Mouse (Mus musculus): Measurements from ENCODE around the gene Gm3336. TPM values are rescaled to one million over a fixed set of nuclear protein-coding genes. Genes with fewer than 3 reads are reported as not detected.

Gene Gm3336
- polyA plus RNA-seq, 1 experiment = 0.43 TPM

- WGBS = 92% methylated on average over 9 of the region's 9 CpGs
- DNase-seq = no peak
- H3K4me1 ChIP-seq (ENCODE audit: control insufficient read depth, insufficient read depth, low read length) = no peaks in the 10 kb centered on the region
- TF ChIP-seq POLR2A (IDR thresholded peaks at IDR 0.05; ENCODE audit: borderline replicate concordance, extremely low read depth, low read depth, low read length) (no peak), CTCF (IDR thresholded peaks at IDR 0.05; ENCODE audit: insufficient read depth, low read length) (no peak)
- no peak overlapping the region for H3K4me3 ChIP-seq (replicated peaks; ENCODE audit: extremely low read depth, low read depth, low read length)
Measured at GRCm38 (mm10) chr8:70709794-70710193, 8.5 kb upstream of the Gm3336 start.

- Histone ChIP-seq H3K4me3 (replicated peaks; ENCODE audit: extremely low read depth, low read depth, low read length) (no peak overlapping the region), H3K4me1 (ENCODE audit: control insufficient read depth, insufficient read depth, low read length) (no peaks in the 10 kb centered on the region)
- TF ChIP-seq CTCF (IDR thresholded peaks at IDR 0.05; ENCODE audit: insufficient read depth, low read length) = no peak
- DNase-seq = no peak
- 72% methylated on average over 1 of the region's 1 CpGs for WGBS
Measured at GRCm38 (mm10) chr8:70710296-70710695, 8.0 kb upstream of the Gm3336 start.

- H3K4me1 ChIP-seq (ENCODE audit: control insufficient read depth, insufficient read depth, low read length) = no peaks in the 10 kb centered on the region
- no peak overlapping the region for H3K4me3 ChIP-seq (replicated peaks; ENCODE audit: extremely low read depth, low read depth, low read length)
- no peak for DNase-seq
- TF ChIP-seq CTCF (IDR thresholded peaks at IDR 0.05; ENCODE audit: insufficient read depth, low read length) (no peak), POLR2A (IDR thresholded peaks at IDR 0.05; ENCODE audit: borderline replicate concordance, extremely low read depth, low read depth, low read length) (no peak)
- WGBS = 86% methylated on average over 11 of the region's 11 CpGs
Measured at GRCm38 (mm10) chr8:70711041-70711440, 7.3 kb upstream of the Gm3336 start.

- TF ChIP-seq POLR2A (IDR thresholded peaks at IDR 0.05; ENCODE audit: borderline replicate concordance, extremely low read depth, low read depth, low read length) (no peak), CTCF (IDR thresholded peaks at IDR 0.05; ENCODE audit: insufficient read depth, low read length) (no peak)
- 82% methylated on average over 7 of the region's 7 CpGs for WGBS
- DNase-seq = no peak
Measured at GRCm38 (mm10) chr8:70713991-70714390, 4.4 kb upstream of the Gm3336 start.

DNA sequence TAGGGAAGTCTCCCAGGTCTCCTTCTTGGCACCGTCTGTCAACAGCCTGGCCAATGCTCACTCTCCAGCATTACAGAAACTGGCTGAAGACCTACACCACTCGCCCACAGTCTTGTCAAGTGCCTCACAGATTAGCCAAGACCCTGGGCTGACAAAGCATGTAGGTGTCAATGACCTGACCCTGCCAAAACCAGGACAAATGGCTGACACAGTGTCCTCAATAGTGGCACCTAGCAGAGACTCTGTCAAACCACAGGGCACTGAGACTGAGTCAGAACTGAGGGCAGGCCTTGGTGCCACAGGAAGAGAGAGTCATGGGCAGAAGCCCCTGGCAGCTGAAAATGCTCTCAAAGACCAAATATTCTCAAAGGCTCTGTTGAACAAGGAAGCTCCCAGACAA, 3.3 kb upstream of the Gm3336 start:
- 65% methylated on average over 2 of the region's 2 CpGs for WGBS
- TF ChIP-seq CTCF (IDR thresholded peaks at IDR 0.05; ENCODE audit: insufficient read depth, low read length) (no peak), POLR2A (IDR thresholded peaks at IDR 0.05; ENCODE audit: borderline replicate concordance, extremely low read depth, low read depth, low read length) (no peak)
- DNase-seq = no peak
- H3K4me1 ChIP-seq (ENCODE audit: control insufficient read depth, insufficient read depth, low read length) = no peaks in the 10 kb centered on the region
- no peak overlapping the region for H3K4me3 ChIP-seq (replicated peaks; ENCODE audit: extremely low read depth, low read depth, low read length)

More at GRCm38 (mm10) chr8:70713991-70714390, 4.4 kb upstream of the Gm3336 start:
- no peaks in the 10 kb centered on the region for H3K4me1 ChIP-seq (ENCODE audit: control insufficient read depth, insufficient read depth, low read length)
- H3K4me3 ChIP-seq (replicated peaks; ENCODE audit: extremely low read depth, low read depth, low read length) = no peak overlapping the region

DNA sequence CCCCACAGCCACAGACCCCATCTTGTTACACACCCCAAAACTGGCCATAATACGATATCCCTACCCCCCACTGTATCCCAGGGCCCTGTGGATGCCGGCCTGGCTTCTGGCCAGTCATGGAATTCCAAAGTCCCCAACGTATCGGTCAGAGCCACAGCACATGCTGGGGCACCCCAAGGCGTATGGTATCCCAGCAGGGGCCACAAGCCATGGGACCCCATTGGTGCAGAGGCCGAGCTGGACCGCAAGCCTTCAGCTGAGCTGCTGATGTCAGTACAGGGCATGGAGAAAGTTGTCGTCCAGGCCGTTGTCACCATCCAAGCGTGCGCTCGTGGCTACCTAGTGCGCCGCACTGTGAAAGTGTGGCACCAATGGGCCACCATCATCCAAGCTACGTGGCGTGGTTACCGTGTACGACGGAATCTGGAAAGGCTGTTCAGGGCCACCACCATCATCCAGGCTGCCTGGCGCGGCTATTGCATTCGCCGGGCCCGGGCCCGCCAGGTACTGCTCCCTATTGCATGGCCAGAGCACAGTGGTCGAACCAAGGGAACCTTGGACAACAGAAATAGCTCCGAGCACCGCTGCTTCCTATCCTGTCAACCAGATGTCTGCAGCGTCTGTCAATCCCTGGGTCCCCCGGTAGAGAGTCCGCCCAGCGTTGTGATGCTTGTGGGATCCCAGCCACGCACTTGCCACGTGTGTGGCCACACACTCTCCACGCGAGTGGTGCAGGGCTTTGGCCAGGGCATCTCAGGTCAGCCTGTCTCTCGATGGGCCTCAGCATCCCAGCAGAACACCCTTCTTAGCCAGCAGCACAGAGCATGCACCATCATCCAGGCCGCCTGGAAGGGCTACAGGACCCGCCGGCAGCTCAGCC, 1.6 kb upstream of the Gm3336 start:
- Histone ChIP-seq H3K4me1 (ENCODE audit: control insufficient read depth, insufficient read depth, low read length) (no peaks in the 10 kb centered on the region), H3K4me3 (replicated peaks; ENCODE audit: extremely low read depth, low read depth, low read length) (no peak overlapping the region)
- no peak for DNase-seq
- no peak for TF ChIP-seq POLR2A (IDR thresholded peaks at IDR 0.05; ENCODE audit: borderline replicate concordance, extremely low read depth, low read depth, low read length)
- TF ChIP-seq CTCF (IDR thresholded peaks at IDR 0.05; ENCODE audit: insufficient read depth, low read length) = no peak
- 83% methylated on average over 40 of the region's 40 CpGs for WGBS

GRCm38 (mm10) chr8:70719796-70720270, 1.5 kb downstream of the Gm3336 start:
- no peak for DNase-seq
- no peak overlapping the region for H3K4me3 ChIP-seq (replicated peaks; ENCODE audit: extremely low read depth, low read depth, low read length)
- WGBS = 44% methylated on average over 9 of the region's 9 CpGs
- H3K4me1 ChIP-seq (ENCODE audit: control insufficient read depth, insufficient read depth, low read length) = no peaks in the 10 kb centered on the region
- TF ChIP-seq POLR2A (IDR thresholded peaks at IDR 0.05; ENCODE audit: borderline replicate concordance, extremely low read depth, low read depth, low read length) (no peak), CTCF (IDR thresholded peaks at IDR 0.05; ENCODE audit: insufficient read depth, low read length) (no peak)

- TF ChIP-seq CTCF (IDR thresholded peaks at IDR 0.05; ENCODE audit: insufficient read depth, low read length) (peak; percentile 97), POLR2A (IDR thresholded peaks at IDR 0.05; ENCODE audit: borderline replicate concordance, extremely low read depth, low read depth, low read length) (no peak)
- 3% methylated on average over 3 of the region's 3 CpGs for WGBS
- DNase-seq = peak; percentile 84
- Histone ChIP-seq H3K4me3 (replicated peaks; ENCODE audit: extremely low read depth, low read depth, low read length) (no peak overlapping the region), H3K4me1 (ENCODE audit: control insufficient read depth, insufficient read depth, low read length) (no peaks in the 10 kb centered on the region)
Measured at GRCm38 (mm10) chr8:70720739-70721138, 2.4 kb downstream of the Gm3336 start.

DNA sequence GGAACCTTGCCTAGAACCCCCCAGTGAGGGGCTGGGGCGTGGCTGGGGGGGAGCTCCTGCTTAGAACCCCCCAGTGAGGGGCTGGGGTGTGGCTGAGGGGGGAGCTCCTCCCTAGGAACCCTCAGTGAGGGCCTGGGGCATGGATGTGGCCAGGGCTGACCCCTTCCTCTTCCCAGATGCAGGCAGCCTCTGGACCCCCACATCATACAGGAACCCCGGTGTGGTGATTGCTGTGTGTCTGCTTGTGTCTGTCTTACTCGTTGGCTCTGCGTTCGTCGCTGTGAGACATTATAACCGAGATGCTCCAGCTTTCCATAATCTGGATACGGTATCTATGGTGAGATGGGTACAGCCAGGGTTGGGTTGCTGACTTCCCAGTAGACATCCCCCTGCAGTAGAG, 3.3 kb downstream of the Gm3336 start:
- 88% methylated on average over 8 of the region's 8 CpGs for WGBS
- H3K4me3 ChIP-seq (replicated peaks; ENCODE audit: extremely low read depth, low read depth, low read length) = no peak overlapping the region

More for the DNA sequence above, 3.3 kb downstream of the Gm3336 start:
- H3K4me1 ChIP-seq (ENCODE audit: control insufficient read depth, insufficient read depth, low read length) = no peaks in the 10 kb centered on the region
- TF ChIP-seq CTCF (IDR thresholded peaks at IDR 0.05; ENCODE audit: insufficient read depth, low read length) (no peak), POLR2A (IDR thresholded peaks at IDR 0.05; ENCODE audit: borderline replicate concordance, extremely low read depth, low read depth, low read length) (no peak)
- no peak for DNase-seq

Measured in lung, adult 2 months (tissue).